Mouse (Mus musculus) MN1 (cell line): ENCODE data around the gene Pdilt.
A peak's percentile ranks its signal among the peaks of the same experiment; 100 is the strongest.
"Not testable (repeated sequence)": the region's sequence is repeated elsewhere in the genome, so short reads cannot be mapped to it uniquely, and the experiment has no call there.

Experiments used
- DNase-seq: peaks from one replicate; pipeline ENCODE4 v3.0.0-alpha.2; 2016; ENCODE audit warnings: low spot score

Pdilt gene

DNA sequence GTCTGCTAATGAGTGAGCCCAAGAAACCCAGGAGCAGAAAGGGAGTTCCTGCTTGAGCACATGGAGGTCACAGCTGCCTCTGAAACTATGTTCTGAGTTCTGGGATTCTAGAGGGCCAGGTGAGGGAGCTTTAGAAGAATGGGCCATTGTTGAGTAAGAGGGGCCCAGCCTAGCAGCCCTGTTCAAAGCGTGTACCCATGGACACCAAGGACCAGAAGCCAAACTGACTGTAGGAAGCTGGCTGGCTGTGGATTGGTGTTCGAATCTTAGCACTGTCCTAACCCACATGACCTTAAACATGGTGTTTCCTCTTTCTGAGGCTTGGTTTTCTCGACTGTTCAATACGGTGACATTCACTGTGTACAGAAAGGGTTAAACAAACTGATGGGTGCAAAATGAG, at the start of gene Pdilt:
TSS of gene Pdilt (minus strand) at position 101 of the 400 bp plus-strand sequence.
- no peak for DNase-seq

DNA sequence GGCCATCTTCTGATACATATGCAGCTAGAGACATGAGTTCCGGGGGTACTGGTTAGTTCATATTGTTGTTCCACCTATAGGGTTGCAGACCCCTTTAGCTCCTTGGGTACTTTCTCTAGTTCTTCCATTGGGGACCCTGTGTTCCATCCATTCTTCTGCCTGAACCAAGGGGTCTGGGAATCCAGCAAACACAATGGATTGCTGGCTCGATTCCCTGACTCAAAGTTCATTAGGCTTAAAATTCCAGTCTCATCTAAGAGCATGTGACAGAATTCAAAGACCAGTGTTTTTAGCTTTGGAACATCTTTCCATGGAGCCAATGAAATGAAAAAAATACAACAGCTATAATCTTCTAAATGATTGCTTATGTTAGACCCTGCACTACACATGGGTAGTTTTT, 39.2 kb upstream of the Pdilt start:
- DNase-seq = not testable (repeated sequence)

DNA sequence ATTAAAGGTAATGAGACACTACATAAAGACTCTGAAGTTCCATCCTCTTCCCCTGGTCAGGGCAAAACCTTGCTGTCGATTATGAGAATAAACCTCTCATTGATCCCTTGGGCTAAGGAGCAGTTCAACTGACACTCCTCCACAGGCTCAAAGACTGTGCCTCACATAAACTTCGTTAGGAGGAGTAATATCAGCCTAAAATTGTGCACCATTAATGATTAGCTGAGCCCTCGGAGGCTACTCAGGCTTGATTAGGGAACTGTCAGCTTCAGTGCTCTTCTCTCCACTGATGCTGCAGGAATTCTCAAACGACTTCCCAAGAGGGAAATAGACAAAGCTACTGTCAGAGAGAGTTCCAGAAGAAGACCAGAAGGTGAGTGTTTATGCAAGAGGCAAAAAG, 38.2 kb upstream of the Pdilt start:
- no peak for DNase-seq

- no peak for DNase-seq
These were observed 37.2 kb upstream of the Pdilt start for GRCm38 (mm10) chr7:119560452-119560835.

DNA sequence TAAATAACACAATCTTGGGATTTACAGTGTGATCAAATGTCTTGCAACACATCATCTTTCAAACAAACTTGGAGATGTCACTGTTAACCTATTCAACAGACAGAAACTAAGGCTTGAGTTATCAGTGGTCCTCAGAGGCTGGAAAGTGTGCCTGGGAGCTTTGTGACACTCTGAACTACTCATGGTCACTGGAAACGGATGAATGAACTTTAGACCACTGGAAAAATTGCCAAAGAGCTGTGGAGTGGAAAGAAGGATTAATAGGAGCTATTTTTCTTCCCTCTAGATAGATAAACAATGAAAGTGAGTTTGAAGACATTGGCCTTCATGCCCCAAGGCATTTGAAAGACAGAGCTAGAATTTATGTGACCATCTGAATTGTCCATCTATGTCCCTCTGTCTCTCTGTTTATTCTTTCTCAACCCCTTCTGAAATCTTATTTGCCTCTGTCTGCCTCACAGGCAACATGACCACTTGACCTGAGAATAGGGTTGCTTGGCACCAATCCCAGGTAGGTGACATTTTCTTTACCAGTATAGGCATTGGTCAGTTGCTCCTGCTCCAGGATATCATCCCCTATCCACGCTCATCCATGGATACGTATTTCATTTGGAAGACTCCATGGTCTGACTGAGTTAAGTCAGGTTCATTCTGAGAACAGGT, 36.6 kb upstream of the Pdilt start:
- no peak for DNase-seq

- DNase-seq = no peak
These were observed 30.8 kb upstream of the Pdilt start, which contains the start of gene Acsm2 for GRCm38 (mm10) chr7:119554040-119554439. TSS of gene Acsm2 (plus strand) at chr7:119554340.

DNA sequence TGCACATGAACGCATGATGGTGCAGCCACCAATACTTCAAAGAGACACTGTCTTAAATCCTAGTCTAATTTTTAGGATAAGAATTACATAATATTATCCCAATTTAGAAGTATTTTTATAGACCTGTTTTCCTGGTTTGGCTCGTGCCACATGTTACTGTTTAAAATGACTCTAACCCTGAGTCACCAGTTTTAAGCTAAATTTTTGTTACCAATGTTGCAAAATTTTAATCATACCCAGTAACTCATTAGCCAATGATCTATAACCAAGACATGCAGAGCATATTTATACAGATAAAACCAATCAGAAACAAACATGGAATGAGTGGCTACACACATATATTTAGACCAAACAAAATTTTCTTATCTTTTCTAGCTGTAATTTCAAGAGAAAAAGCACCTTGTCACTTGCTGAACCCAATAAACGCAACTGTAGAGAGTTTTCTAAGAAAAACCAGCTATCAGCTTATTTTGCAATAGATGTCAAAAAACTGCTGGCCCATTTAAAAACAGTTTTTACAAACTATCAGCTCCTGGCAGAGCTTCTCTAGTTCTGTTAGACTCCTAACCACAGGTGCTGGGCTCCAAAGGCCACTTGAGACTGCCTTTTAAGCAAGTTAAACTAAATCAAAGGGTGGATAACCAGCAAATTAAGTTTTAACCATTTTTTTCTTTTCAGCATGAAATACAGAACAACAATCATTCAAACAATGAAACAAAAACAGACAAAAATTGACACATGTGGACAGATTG, 27.4 kb upstream of the Pdilt start:
- no peak for DNase-seq

DNA sequence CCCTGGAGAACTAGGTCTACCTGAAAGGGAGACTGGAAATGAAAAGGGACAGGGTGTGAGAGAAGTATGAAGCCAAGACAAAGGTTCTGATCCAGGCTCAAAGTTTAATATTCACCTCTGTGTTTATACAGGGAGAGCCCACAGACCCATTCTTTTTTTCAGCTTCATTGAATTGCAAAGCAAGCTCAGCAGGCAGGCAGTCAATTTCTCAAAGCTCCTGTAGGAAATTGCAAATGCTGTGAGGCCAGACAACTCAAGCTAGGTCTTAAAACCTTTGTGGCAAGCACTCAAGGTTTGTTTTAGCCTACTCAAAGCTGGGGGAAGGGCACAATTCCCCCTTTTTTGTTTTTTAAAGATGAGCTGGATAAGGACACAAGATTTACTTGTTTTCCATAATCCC, 22.3 kb upstream of the Pdilt start:
- DNase-seq = no peak

DNA sequence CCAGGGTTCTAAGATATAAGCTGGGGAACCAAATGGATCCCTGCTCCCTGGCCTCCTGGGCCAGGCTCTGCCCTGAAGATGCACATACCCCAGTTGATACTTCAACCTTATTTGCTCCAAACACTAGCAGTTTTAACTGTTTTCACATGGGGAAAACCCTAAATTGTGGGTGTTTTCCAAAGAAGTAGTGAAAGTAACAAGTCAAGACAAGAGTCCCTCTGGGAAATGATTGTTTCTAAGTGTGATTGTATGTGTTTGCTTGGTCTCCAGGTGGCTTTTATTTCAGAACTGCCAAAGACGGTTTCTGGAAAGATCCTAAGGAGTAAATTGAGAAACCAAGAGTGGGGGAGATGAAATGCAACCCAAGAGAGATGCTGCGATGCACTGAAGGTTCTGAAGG, 19.2 kb upstream of the Pdilt start:
- DNase-seq = no peak

DNA sequence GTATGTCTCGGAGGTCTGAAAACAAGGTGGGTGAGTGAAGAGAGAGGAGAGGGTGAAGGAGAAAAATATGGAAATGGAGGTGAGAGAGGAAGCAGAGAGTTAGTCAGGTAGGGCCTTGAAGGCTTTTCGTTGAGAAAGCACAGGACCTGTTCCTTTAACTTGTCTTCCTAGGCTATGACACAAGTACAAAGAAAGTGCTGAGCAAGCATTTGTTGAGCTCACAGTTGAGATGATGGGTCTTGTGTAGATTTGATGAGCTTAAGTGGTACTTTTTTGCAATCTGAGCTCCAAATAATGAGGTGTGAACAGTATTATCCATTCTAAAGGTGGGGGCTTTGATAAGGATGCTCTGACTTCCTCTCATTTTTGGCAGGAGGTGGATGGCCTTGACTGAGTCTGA, 11.1 kb upstream of the Pdilt start:
- no peak for DNase-seq

DNA sequence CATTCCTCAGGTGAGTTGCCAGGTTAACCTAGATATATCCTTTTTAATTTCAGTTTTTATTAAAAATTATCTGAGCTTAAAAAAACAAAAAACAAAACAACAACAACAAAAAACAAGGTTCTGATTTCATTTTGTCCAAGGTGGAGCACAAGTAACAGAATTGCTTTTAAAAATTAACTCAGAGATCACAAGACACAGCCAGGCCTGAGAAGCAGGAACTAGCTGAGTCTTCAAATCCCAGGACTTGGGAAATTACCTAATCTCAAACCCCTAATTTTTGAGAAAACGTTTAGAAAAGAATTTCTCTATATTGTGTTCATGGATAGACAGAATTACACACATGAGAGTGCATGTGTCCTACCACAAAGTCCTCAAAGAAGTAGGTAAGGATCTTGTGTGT, 9.6 kb upstream of the Pdilt start:
- no peak for DNase-seq

- no peak for DNase-seq
These were observed 5.3 kb upstream of the Pdilt start for GRCm38 (mm10) chr7:119528617-119529016.

- DNase-seq = no peak
These were observed 4.3 kb upstream of the Pdilt start for GRCm38 (mm10) chr7:119527548-119527947.

GRCm38 (mm10) chr7:119527135-119527534, 3.8 kb upstream of the Pdilt start:
- no peak for DNase-seq

- no peak for DNase-seq
These were observed 3.2 kb upstream of the Pdilt start for GRCm38 (mm10) chr7:119526486-119526885.

DNA sequence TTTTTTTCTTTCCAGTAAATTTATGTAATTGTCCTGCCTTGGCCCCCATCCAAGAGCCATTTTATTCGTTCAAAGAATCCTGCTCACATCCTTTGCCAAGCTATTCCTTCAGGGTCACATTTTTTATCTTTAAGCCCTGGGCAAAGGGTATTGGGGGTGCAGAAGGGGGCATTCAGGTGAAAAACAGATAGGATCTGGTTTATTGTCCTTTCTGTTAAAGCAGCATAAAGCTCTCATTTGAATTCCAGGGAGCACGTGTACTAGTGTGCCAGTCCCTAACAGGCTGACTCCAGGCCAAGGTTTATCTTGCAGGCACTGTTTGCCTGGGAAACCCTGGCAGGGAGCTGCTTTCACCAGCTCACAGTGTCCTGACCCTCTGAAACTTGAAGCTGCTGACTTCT, 2.6 kb upstream of the Pdilt start:
- no peak for DNase-seq

- DNase-seq = no peak
These were observed 904 bp downstream of the Pdilt start for GRCm38 (mm10) chr7:119522385-119522784.

- no peak for DNase-seq
These were observed 1.5 kb downstream of the Pdilt start for GRCm38 (mm10) chr7:119521816-119522215.

DNA sequence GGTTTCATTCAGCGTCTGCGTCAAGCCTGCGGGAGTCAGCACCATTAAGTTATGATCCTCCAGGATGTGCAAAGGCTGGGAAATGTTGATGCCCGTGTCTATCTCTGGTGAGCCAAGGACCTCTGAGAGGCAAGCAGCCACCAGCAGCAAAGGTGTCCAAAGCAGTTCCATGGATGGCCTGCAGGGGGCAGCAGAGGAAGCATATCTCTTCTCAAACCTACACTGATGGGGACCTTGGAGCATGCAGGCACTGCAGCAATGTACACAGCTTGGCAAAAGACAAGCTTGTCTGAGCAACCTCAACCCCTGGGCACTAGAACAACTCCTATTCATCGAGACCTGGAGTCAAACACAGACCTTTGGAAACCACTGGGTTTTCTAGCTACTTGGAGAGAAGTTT, 3.6 kb downstream of the Pdilt start:
- DNase-seq = no peak

- DNase-seq = no peak
These were observed 4.1 kb downstream of the Pdilt start, which contains the start of gene Acsm5 for GRCm38 (mm10) chr7:119519163-119519562. TSS of gene Acsm5 (plus strand) at chr7:119519463.

- DNase-seq = no peak
These were observed 7.1 kb downstream of the Pdilt start for GRCm38 (mm10) chr7:119516272-119516558.

GRCm38 (mm10) chr7:119515492-119516271, 7.6 kb downstream of the Pdilt start:
- peak; percentile 42 for DNase-seq

- DNase-seq = peak; percentile 11
These were observed 10.2 kb downstream of the Pdilt start for GRCm38 (mm10) chr7:119513056-119513455.
